Mouse (Mus musculus) left cerebral cortex, adult 18-20 months (tissue): Measurements from ENCODE around the gene Gckr. TPM values are rescaled to one million over a fixed set of nuclear protein-coding genes. Genes with fewer than 3 reads are reported as not detected.

Experiments used
- DNase-seq, 2 experiments: peaks; one replicate each; pipeline ENCODE4 v3.0.0; 2021 to 2022; ENCODE audit warnings: low spot score in 2 of 2, mixed read lengths in 1 of 2
- long read RNA-seq, 2 experiments: library from polyadenylated mRNA; stranded (forward); transcript quantifications; one replicate each; pipeline ENCODE4 v2.0.0; 2021
- total RNA-seq, 2 experiments: library from RNA; stranded (reverse); gene quantifications; 2 replicates each; pipeline ENCODE4 v1.2.3; 2021

Gckr gene
- total RNA-seq: not detected
- long read RNA-seq, experiment 1: 0 reads
- long read RNA-seq, experiment 2: 0 reads

DNA sequence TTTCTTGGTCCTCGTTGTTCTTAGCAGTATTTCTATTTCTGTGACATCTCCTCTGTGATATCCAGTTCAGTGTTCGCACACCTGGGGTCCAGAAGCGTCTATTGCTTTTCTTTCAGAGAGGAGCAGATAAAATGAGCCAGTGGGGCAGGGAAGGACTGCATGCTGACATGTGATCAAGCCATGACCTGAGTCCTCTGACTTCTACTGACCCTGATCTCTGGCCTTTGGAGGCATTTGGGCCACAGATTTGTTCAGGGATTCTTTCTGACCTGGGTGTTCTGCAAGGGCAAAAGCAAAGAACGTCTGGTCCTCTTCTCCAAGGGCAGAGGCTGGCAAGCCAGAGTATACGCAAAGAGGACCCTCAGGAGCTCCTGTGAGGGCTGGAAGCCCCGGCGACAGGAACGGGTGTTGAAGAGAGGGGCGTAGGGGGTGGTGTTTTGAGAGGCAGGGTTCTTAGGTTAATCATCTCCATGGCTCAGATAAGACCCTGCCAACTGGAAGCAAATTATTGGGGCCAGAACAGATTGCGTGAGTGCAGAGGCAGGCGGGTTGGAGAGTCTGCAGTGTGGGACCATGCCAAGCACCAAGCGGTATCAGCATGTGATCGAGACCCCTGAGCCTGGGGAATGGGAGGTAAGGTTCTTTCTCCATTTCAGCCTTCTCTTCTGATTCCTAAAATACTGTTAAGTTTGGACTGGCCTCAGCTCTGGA, at the start of gene Gckr:
Gene Gckr (plus strand): TSS at position 397 of the 711 bp plus-strand sequence.
- no peak for DNase-seq

DNA sequence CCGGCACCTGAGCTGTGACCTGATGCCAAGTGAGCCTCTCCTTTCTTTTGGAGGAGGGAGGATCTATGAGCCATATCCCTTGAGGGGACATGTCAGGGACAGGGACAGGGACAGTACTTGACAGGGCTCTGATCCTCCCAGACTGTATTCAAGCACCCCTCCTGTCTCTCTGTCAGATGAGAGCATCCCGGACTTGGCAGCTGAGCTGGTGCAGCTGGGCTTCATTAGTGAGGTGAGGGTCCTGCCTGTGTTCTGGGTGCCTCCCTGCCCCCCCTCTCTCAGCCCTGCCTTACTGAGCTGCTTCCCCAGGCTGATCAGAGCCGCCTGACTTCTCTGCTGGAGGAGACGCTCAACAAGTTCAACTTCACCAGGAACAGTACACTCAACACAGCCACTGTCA, 46.5 kb upstream of the Gckr start:
- DNase-seq: no peak

DNA sequence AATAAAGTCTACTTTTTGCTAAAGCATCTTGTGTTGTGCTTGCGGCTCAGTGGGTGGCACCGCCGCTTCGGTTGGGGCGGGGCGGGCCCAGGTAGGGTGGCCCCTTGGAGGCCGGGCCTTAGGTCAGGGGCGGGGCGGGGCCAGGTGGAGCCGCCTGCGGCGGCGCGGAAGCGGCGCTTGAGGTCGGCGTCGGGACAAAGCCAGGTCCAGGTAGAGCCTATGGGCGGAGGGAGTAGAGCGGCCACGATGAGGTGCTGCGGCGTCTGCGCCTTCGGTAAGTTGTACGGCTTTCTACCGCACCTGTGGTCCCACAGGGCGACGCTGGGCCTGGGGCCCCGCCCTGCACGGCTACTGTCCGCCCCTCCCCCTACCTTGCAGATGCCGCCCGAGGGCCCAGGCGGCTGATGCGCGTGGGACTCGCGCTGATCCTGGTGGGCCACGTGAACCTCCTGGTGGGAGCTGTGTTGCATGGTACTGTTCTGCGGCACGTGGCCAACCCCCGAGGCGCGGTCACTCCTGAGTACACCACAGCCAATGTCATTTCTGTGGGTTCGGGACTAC, 45.6 kb upstream of the Gckr start, which contains the start of gene Krtcap3:
Gene Krtcap3 (plus strand): TSS at position 151 of the 561 bp plus-strand sequence.
- no peak for DNase-seq

DNA sequence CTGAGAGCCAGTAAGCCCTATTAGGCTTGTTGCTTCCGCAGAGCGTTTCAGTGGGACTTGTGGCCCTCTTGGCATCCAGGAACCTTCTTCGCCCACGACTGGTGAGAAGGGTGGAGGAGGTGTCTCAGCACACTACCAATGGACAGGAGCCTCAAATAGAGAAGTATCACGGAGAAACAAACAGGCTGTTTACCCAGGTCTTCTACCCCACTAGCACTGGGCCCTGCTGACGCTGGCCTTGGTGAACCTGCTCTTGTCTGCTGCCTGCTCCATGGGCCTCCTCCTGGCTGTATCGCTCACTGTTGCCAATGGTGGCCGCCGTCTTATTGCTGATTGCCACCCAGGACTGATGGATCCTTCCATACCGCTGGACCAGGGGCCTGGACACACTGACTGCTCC, 45.1 kb upstream of the Gckr start:
- no peak for DNase-seq

DNA sequence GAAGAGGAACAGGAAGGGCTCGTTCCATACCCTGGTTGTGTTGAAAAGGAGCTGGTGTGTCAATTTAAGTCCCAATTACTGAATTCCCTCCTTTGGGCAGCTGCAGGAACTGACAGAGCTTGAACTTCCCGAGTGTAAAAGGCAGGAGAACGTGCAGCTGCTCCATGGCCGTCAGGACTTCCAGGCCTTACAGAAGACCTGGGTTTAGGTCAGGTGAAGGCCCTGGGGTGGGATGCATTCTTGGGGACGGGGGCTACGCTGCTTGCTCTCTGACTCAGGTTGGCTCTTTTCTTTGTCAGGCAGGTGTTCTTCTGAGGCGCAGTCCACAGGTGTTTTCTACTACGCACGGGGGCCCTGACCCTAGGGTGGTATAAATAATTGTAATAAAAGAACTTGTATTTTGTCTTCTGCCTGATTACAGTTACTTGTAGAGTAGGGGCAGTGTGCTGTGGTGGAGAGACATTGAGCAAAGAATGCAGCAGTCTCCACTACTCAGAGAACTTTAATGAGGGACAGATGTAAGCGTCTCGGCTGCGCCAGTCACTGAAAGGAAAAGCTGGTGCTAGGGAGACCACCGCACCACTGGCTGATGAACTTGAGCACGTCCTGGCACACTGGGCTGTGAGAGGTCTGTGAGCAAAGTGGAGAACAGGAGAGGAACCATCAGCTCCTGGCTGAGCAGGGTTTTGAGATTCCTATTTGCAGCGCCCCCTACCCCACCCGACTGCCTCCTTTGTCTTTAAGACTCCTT, 44.3 kb upstream of the Gckr start:
- DNase-seq: no peak

DNA sequence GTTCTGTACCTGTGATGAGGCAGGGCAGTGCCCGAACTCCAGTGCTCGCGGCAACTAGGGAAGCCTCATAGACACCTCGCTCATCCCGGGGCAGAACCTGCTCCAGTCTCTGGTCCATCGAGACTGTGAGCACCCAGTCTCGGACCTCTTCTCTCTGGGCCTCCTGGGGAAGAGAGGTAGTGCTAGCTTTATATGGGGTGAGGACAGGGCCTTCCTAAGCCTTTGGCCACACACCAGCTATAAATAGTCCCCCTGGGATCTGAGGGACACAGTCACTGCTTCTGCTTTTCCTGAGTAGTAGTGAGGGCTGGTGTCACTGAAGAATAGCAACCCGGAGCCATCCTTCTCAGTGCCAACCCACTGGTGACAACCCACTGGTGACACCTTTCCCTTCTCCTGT, 43.4 kb upstream of the Gckr start:
- no peak for DNase-seq

DNA sequence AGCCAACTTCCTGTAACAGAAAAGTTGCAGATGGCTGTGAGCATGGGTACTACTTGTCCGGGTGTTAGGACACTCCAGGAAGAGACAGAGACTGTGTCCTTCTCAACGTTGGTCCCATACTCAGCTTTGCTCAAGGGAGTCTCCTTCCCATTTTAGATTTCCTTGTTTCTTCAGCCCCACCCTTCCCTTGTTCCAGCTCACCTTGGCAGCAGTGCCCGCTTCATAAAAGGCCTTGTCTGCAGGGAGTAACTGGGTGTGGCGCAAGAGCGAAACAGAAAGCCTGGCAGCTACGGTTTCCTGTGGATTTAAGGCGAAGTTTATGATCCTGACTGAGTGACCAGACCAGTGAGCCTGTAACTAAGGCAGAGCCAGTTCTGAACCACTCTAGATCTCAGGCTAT, 42.8 kb upstream of the Gckr start:
- no peak for DNase-seq

DNA sequence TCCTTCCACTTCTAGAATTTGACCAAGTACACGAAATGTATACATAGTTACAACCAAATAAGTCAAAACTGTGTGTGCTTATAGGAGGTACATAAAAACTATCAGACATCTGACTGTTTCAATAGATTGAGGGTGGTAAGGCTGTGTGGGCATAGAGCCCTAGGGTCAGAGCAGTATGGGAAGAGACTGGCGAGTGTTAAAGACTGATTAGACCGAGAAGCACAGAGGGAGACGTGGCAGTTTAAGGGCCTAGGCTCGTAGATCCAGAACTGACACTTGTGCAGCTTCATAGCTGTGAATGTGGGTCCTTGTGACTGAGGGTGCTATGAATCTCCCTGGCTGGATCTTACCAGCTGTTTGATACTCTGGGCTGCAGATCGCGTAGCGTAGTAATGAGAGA, 42.3 kb upstream of the Gckr start:
- no peak for DNase-seq

DNA sequence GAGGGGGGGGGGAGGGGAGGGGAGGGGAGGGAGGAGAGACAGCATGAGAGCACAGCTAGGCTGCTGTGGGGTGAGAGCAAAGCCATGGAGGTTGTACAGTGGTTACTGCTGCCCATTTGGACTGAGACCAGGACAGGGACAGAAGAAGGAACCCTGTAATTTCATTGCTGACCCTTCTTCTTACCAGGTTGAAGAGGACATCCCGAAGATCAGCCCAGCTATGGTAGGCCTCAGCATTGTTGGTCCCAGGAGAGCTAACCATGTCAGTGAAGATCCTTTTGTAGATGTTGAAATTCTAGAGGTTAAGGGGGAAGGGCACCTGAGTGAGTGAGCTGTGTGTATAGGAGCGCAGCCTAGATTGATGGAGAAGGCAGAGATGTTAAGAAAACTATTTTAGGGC, 41.9 kb upstream of the Gckr start:
- no peak for DNase-seq

DNA sequence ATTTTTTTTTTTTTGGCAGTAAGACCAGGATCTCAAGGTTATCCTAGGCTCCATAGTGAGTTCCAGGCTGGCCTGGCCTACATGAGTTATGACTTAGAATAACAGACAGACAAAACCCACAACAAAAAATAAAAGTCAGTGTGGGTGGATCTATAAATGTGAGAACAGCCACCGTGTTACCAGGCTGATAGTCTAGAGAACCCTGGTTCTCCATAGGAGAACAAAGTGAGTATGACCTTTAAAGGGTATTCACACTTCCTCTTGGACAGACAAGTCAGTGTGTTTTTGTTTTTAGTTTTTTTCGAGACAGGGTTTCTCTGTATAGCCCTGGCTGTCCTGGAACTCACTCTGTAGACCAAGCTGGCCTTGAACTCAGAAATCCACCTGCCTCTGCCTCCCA, 41.3 kb upstream of the Gckr start:
- no peak for DNase-seq

DNA sequence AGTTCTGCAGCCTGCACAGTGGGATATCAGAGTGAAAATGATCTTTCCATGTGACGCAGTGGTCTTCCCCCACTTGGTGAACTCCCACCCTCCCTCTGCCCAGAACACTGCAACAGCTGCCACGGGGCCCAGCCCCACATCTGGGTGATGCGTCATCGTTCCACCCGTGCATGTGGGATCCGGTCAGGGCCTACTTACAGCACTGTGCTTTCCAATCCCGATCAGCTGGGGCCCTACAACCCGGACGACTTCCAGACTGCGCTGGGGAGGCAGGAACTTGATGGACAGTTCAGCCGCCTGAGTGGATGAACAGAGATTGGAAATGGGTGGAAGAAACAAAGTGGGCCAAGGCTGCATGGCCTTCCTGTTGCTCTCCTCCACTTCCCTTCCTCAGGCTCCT, 39.6 kb upstream of the Gckr start:
- no peak for DNase-seq

DNA sequence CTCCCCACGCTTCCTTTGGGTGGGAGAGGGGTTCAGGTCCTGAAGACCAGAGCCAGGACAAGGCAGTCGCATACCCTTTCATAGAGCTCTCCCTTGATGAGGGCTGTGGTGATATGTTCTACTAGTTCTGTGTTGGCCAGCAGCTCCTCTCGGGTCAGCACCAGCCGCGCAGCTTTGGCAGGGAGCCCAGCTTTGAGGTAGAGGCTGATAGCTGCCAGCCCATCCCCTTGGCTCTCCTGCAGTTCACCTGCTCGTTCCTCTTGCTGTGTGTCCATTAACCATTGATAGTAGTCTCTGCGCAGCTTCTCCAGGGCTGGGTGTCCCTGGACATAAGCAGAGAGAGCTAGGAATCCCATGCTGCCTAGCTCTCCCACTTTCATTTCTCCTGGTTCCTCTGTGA, 31.1 kb upstream of the Gckr start:
- DNase-seq: no peak

DNA sequence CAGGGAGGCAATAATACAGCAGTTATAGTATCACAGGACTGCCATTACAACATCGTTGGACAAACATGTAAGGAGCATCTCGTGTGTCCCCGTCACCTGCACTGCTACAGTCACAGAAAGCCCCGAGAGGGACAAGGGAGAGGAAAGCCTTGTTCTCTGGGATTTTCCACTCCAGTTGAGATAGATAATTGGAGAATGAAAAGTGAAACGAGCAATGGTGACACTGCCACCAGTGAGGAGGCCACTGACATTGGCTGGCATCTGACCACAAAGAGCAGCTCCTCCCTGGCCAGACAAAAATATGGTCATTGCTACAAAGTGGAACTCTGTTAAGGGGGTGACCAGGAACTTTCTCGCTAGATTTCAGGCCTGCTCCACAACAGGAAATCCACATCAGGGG, 29.6 kb upstream of the Gckr start:
- DNase-seq: no peak

DNA sequence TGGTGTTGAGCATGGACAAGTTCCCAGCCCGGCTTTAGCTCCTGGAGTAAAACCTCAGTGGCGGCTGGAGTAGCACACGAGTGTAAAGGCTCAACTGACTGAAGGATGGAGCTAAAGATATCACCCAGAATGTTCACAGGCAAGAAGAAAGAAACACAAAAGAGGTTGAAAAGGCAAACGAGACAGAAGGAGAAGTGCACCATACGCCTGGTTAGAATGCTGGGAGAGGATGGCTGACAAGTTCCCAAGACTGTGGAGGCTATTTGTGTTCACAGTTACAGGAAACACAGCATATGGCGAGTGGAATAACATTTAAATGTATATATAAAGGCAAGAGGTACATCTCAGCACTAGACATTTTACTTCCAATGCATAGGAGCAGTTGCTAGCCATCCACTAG, 24.2 kb upstream of the Gckr start:
- DNase-seq: peak in 1 of 2 experiments; percentile 24

DNA sequence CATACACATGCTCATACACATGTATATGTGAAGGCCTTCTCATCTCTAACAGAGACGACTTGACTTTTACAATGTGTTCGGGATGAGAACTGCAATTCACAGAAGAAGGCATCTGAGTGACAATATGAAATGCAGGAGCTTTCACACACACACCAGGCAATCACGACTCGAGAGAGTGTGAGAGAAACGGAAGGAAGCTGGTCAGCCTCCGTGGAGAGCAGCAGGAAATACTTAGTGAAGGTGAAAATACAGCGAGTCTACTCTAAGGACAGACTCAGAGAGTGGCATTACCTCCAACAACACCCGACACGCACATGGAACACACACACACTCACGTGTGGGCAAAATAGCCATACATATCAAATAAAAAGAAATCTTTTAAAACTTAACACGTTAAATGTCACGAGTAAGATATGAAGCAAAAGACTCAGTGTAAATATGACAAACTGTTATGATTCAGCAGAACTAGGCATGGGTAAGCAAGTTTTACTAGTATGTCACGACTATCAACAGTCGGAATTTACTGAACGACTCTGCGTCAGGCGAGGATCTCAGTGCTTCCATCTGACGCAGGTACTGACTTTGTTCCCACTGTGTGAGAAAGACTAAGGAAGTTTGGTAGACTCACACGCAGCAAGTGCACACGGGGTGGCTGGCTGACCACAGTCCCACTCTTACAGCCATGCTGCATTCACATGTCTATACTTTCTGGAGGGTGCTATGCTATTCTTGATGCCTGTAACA, 17.8 kb upstream of the Gckr start:
- no peak for DNase-seq

DNA sequence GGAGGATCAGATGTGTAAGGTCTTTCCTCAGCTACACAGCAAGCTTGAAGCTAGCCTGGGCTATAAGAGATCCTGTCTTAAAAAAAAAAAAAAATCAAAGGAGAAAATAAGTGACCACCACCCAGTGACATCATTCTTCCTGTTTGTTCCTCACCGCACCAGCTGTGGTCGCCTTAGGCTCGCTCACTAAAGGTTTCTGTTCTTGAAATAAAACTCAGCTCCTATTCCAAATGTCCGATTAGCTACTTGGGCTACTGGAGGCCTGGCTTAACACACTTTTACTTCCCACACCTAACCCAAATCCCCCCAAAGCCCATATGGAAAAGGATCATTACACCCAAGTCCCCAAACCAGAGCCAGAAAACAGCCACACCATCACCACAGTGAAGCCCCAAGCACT, 9.0 kb upstream of the Gckr start:
- no peak for DNase-seq

DNA sequence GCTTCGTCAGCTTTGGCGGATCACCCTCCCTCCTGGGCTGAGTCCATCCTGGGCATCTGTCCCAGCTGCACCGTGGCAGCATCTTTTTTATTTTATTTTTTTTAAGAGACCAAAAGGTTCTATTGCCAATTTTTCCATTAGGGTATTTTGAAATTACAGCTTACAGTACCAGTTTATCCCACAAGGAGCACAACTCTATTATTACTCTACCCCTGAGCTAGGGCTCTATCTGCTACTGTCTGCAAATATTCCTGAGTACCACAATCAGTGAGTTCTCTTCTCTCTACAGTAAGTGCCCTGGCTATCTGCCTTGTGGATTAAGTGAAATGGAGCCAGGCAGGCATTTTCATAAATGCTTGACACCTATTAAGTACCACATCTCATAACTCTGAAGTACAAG, 8.6 kb upstream of the Gckr start:
- DNase-seq: no peak

DNA sequence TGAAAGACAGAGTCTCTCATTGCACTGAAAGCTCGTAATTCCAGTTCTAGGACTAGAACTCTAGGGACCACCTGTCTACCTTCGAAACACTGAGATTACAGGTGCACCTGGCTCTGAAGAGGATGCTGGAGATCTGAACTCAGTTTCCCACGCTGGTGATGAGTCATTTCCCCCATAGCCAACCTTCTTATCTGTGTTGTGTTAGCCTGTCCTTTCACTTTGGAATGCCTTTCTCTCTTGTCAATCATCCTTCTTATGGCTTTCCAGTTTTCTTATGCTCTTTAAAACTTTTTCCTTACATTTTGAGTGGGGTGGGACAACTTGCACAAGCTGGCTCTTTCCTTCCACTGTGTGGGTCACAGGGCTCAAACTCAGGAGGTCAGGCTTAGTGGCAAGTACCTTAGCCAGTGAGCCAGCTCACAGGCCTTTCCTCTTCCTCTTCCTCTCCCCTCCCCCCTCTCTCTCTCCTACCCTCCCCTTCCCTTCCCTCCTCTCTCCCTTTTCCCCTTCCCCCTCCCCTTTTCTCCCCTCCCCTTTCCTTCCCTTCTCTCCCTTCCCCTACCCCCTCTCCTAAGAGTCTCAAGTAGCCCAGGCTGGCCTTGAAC, 7.5 kb upstream of the Gckr start:
- no peak for DNase-seq

DNA sequence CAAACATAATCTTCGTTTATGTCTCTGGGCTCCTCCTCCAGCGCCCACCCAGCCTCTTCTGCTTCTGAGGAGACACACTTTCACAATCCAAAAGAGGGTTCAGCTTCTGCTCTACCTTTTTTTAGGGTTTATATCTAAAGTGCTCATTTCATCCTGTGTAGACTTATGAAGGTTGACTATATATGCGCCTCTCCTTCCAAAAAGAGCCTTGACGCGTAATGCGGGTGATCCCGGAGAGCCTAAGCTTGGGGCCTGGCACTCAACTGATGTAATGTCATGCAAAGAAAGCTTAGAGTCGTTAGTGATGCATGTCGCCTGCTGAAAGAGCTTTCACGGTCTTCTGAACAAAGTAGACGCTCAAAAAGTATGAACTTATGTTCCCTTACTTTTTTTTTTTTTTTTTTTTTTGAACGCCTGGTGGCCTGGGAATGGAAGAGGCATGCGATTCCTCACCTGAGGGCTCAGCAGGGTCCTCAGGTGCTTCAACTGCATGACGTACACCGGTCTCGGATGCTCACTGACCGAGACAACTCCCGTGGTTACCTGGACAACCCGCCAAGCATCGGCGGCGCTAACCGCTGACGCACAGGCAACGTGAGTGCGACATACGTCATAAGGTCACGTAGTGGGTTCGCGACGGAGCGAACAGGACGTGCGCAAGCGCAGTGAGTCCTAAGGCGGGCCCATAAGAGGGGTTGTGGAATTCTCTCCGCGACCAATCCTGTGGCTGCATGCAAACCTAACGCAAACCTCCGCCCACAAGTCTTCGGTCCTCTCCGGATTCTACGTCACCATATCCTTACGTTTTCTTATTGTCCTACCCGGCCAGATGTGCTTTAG, 6.5 kb upstream of the Gckr start, which contains the start of gene Ift172:
Gene Ift172 (minus strand): TSS at position 596 of the 840 bp plus-strand sequence.
- DNase-seq: peak; percentile 95 to 97

DNA sequence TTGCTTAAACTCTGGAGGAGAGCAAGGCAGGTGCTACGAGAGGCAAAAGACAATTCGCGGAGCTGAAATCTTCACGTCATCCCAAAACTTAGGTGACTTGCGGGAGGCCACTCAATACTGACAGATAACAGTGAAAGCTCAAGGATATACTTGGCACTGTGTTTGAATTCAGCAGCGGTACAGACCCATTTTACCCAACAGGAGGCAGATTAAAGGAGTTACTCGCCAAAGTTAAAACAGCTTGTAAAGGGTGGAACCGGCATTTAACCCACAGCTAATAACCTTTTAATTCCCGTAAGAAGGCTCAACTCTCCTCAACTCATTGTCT, 5.9 kb upstream of the Gckr start:
- DNase-seq: no peak
